Mouse (Mus musculus) kidney, adult 2 months (tissue): ENCODE results near the gene Psen2.

ENCODE experiments used
- CTCF ChIP-seq: fragments of 200-500 bp; conservative IDR thresholded peaks from 2 replicates; pipeline ENCODE4 v1.5.1; 2011; ENCODE audit warnings: low read depth, mild to moderate bottlenecking, control low read depth, low read length, moderate library complexity, mixed read lengths; ENCODE audit not compliant: insufficient read depth, insufficient read length
- POLR2A ChIP-seq: fragments of 200-500 bp; IDR thresholded peaks from one replicate; pipeline ENCODE4 v1.6.1; 2011; ENCODE audit warnings: low read depth, low read length, control low read depth

- TF ChIP-seq POLR2A (no peak), CTCF (no peak)
These were observed 70.4 kb downstream of the Psen2 start for GRCm38 (mm10) chr1:180192866-180193265.
